Mouse (Mus musculus) liver, postnatal 0 days (tissue): ENCODE results near the gene Esr1.

Experiments
- CTCF ChIP-seq: sonication (generic); IDR thresholded peaks from 2 replicates; pipeline ENCODE4 v1.5.1; 2016; ENCODE audit warnings: antibody characterized with exemption, low read depth
- EP300 ChIP-seq: IDR thresholded peaks from 2 replicates; pipeline ENCODE4 v1.6.1; 2016; ENCODE audit warnings: antibody characterized with exemption, low read depth, mild to moderate bottlenecking

GRCm38 (mm10) chr10:4909271-4909670, 297.9 kb downstream of the Esr1 start:
- TF ChIP-seq CTCF = no peak
- no peak for TF ChIP-seq EP300
